Mouse (Mus musculus) ES-Bruce4 (cell line): ENCODE data around the gene Iffo2. TPM values are rescaled to one million over a fixed set of nuclear protein-coding genes. Genes with fewer than 3 reads are reported as not detected.

Source experiments
- H3K27ac ChIP-seq: 2 replicates; pipeline ENCODE4 v1.5.1; 2012; ENCODE audit warnings: low read length, inconsistent platforms; ENCODE audit not compliant: insufficient read depth
- H3K27me3 ChIP-seq: 2 replicates; pipeline ENCODE4 v1.6.1; 2012; ENCODE audit warnings: mild to moderate bottlenecking, low read length, inconsistent platforms; ENCODE audit not compliant: control insufficient read depth, poor library complexity, insufficient read depth, severe bottlenecking
- H3K36me3 ChIP-seq: 2 replicates; pipeline ENCODE4 v1.6.1; 2012; ENCODE audit warnings: inconsistent platforms, mild to moderate bottlenecking, low read length, moderate library complexity; ENCODE audit not compliant: control insufficient read depth, poor library complexity, insufficient read depth, severe bottlenecking
- H3K4me1 ChIP-seq: one replicate; pipeline ENCODE4 v1.8.1; 2011; ENCODE audit warnings: low read length; ENCODE audit not compliant: control insufficient read depth, insufficient read depth
- H3K4me3 ChIP-seq: 2 replicates; pipeline ENCODE4 v1.5.1; 2011; ENCODE audit warnings: low read depth, mild to moderate bottlenecking, low read length
- H3K9ac ChIP-seq: 2 replicates; pipeline ENCODE4 v1.6.1; 2012; ENCODE audit warnings: low read depth, mild to moderate bottlenecking, inconsistent platforms; ENCODE audit not compliant: poor library complexity, severe bottlenecking
- H3K9me3 ChIP-seq: replicated peaks from 2 replicates; pipeline ENCODE4 v1.6.1; 2012; ENCODE audit warnings: mild to moderate bottlenecking, low read length, inconsistent platforms; ENCODE audit not compliant: control insufficient read depth, poor library complexity, insufficient read depth, severe bottlenecking
- CTCF ChIP-seq: IDR thresholded peaks from one replicate; pipeline ENCODE4 v1.8.1; 2011; ENCODE audit warnings: low read depth, low read length
- EP300 ChIP-seq: IDR thresholded peaks from 2 replicates; pipeline ENCODE4 v1.6.1; 2011; ENCODE audit warnings: low read depth, low read length; ENCODE audit not compliant: insufficient read depth
- POLR2A ChIP-seq: IDR thresholded peaks from one replicate; pipeline ENCODE4 v1.8.1; 2011; ENCODE audit warnings: low read length; ENCODE audit not compliant: insufficient read depth
- polyA plus RNA-seq: library from polyadenylated mRNA; stranded (reverse); fragments of >200 nt; gene quantifications from 2 replicates; pipeline ENCODE4 v1.2.4, GENCODE M21; 2011; ENCODE audit warnings: low read depth; ENCODE audit not compliant: missing spikeins, insufficient read depth, insufficient read length

The Iffo2 gene
- polyA plus RNA-seq, 1 experiment, result 20.5 TPM

DNA sequence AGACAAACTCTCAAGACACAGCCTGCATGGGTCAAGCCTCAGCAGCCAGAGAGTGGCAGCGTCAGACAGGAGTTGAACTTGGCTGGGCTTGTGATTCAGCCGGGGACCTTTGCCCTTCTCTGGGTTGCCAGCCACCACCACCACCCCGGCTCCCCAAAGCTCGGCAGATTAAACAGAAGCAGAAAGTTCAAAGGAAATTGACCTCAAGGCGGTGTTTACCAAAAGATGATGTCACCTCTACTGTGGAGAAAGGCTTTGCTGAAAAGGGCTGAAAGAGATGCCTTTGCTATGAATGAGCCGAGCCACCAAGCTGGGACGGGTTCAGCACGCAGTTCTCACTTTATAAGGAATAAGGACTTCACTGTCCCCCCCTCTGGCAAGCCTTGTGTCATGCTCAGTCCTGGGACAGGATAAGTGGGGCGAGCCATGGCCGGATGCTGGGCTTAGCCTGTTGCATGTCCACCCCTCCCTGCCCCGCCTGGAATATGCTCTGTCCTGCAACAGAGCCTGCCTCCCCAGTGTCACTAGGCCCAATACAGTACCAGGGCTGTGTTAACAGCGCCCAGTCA, 4.9 kb downstream of the Iffo2 start:
- Histone ChIP-seq H3K27me3 (no peaks in the 10 kb centered on the region), H3K9ac (no peak overlapping the region), H3K27ac (no peak overlapping the region), H3K4me1 (no peaks in the 10 kb centered on the region), H3K36me3 (no peaks in the 10 kb centered on the region), H3K4me3 (no peak overlapping the region), H3K9me3 (no peaks in the 10 kb centered on the region)
- no peak for TF ChIP-seq EP300
- no peak for TF ChIP-seq CTCF
- TF ChIP-seq POLR2A, result no peak

DNA sequence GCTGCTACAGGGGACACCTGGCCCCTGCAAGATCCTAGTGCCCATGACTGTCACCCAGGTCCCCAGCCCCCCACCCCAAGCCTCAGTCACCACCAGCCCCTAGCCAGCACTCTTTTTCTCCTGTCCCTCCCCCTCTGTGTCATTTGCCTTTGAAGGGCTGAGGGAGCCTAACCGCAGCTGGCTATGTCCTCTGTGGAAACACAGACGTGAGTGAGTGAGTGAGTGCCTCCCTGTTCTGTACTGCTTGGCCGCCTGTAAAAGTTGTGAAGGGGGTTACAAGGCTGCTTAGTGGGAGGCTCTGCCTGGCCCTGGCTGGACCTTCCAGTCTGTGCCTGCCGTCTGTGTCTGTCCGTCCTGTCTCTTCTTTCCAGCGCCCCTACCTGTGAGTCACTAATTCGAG, 5.4 kb downstream of the Iffo2 start:
- H3K27me3 ChIP-seq, result no peaks in the 10 kb centered on the region
- no peaks in the 10 kb centered on the region for H3K9me3 ChIP-seq
- H3K9ac ChIP-seq, result no peak overlapping the region
- TF ChIP-seq POLR2A (no peak), EP300 (no peak), CTCF (no peak)
- no peaks in the 10 kb centered on the region for H3K36me3 ChIP-seq
- H3K27ac ChIP-seq, result no peak overlapping the region
- no peaks in the 10 kb centered on the region for H3K4me1 ChIP-seq
- no peak overlapping the region for H3K4me3 ChIP-seq

DNA sequence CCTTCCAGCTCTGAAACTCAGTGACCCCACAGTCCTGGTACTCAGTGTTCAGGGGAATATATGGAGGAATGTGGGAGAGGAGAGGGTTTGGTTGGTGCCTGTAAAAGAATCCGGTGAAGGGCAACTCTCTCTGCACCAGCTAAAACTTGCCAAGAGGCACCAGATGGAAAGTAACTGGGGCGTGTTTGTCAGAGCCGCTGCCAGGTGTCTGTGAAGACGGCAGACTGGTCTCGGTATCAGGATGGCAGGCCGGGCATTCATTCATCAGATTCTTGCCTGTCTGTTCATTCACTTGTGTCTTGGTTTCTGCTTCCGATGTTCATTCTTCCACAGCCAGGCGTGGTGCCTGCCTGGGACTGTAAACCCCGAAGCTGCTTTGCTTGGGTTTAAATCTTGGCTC, 6.4 kb downstream of the Iffo2 start:
- H3K9ac ChIP-seq, result no peak overlapping the region

GRCm38 (mm10) chr4:139540784-139541183, 10.4 kb downstream of the Iffo2 start:
- no peak for TF ChIP-seq CTCF
- no peaks in the 10 kb centered on the region for H3K36me3 ChIP-seq
- no peak overlapping the region for H3K9ac ChIP-seq
- no peaks in the 10 kb centered on the region for H3K4me1 ChIP-seq
- H3K4me3 ChIP-seq, result no peak overlapping the region
- H3K27me3 ChIP-seq, result no peaks in the 10 kb centered on the region
- no peaks in the 10 kb centered on the region for H3K9me3 ChIP-seq
- H3K27ac ChIP-seq, result no peak overlapping the region

More for the DNA sequence above, 6.4 kb downstream of the Iffo2 start:
- Histone ChIP-seq H3K36me3 (no peaks in the 10 kb centered on the region), H3K4me3 (no peak overlapping the region), H3K27ac (no peak overlapping the region), H3K27me3 (no peaks in the 10 kb centered on the region), H3K4me1 (no peaks in the 10 kb centered on the region), H3K9me3 (no peaks in the 10 kb centered on the region)
- TF ChIP-seq EP300, result no peak
- no peak for TF ChIP-seq POLR2A

DNA sequence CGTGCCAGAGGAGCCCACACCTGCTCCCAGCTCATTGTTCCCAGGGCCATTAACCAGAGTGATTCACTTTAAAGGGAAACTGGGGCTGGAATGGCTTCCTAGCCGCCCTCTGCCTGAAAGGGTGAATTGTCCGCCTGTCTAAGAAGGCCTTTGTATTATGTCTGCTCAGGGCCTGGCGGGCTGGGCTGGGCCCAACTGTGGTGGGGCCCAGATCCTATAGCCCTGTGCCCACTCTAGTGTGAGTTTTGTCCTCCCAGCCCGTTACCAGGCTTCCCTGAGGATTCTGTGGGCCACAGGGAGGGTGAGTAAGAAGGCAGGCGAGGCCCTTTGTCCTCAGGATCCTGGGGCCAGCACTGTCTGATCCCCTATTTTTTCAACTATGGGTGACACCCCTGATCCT, 15.4 kb downstream of the Iffo2 start:
- H3K27me3 ChIP-seq, result no peaks in the 10 kb centered on the region
- no peak overlapping the region for H3K4me3 ChIP-seq
- no peaks in the 10 kb centered on the region for H3K4me1 ChIP-seq
- no peak for TF ChIP-seq POLR2A
- no peak for TF ChIP-seq EP300
- TF ChIP-seq CTCF, result no peak
- H3K9ac ChIP-seq, result no peak overlapping the region
- H3K27ac ChIP-seq, result no peak overlapping the region
- H3K36me3 ChIP-seq, result no peaks in the 10 kb centered on the region
- H3K9me3 ChIP-seq, result no peaks in the 10 kb centered on the region

DNA sequence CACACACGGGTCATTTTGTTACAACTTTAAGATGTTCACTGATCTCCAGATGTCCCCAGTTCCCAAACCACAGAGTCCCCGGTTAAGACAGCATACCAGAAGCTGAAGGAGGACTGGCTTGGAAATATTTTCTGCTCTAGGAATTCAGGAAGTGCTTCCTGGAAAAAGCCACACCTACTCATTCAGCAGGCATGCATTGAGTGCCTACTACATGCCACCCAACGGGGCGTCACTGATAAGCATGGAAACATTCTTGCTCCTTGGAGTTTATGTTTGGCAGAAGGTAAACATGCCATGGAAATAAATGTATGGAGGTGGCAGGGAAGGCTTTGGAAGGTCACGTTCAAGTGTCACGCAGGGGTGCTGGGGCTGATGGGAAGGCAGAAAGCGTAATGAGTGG, 19.1 kb downstream of the Iffo2 start:
- no peaks in the 10 kb centered on the region for H3K9me3 ChIP-seq
- no peaks in the 10 kb centered on the region for H3K36me3 ChIP-seq
- TF ChIP-seq POLR2A (no peak), CTCF (no peak), EP300 (no peak)
- H3K27me3 ChIP-seq, result no peaks in the 10 kb centered on the region
- H3K4me1 ChIP-seq, result no peaks in the 10 kb centered on the region
- H3K27ac ChIP-seq, result no peak overlapping the region
- no peak overlapping the region for H3K4me3 ChIP-seq
- H3K9ac ChIP-seq, result no peak overlapping the region
